Mouse (Mus musculus) lung, postnatal 36 days (tissue): ENCODE data around the gene Rpp25l.
"Not testable (repeated sequence)": the region's sequence is repeated elsewhere in the genome, so short reads cannot be mapped to it uniquely, and the experiment has no call there.

Source experiments
- DNase-seq: peaks from one replicate; pipeline ENCODE4 v3.0.0; 2022; ENCODE audit warnings: mixed read lengths

The Rpp25l gene

DNA sequence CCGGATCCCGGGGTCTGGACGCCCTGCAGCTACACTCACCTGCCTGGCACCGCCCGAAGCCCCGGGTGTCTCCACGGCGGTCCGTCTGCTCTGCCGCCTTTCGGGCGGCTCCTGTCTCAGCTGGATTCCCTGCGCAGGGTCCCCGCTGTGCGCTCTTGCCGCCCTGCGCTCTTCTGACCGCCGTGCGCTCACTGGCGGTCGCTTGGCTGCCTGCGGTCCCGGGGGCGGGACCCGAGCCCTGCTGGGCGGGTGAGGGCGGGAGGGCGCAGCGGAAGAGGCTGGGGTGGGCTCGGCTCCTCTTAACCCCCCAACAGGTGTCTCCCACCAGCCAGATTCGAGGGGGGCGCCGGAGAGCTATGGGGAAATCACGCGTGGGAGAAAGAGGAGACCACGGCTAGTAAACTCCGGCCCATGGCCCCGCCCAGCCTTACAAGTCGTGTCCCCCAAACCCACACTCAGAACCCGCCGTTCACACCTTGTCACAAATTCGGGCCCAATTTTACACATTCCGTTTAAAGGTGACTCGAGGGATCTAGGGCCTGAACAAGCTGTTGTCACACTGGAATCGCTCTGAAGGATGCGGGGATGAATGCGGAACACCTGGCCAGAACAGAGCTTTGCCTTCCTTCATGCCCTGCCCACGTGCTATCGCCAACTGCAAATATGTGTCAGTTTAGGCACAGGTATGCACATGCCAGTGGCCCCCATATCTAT is 17.9 kb upstream of the Rpp25l start, which contains the start of gene Arid3c:
Gene Arid3c, minus strand, starts transcription at position 91 of the 714 bp plus-strand sequence.
- DNase-seq, result no peak

GRCm38 (mm10) chr4:41726826-41727621 is 13.7 kb upstream of the Rpp25l start:
- DNase-seq, result no peak

DNA sequence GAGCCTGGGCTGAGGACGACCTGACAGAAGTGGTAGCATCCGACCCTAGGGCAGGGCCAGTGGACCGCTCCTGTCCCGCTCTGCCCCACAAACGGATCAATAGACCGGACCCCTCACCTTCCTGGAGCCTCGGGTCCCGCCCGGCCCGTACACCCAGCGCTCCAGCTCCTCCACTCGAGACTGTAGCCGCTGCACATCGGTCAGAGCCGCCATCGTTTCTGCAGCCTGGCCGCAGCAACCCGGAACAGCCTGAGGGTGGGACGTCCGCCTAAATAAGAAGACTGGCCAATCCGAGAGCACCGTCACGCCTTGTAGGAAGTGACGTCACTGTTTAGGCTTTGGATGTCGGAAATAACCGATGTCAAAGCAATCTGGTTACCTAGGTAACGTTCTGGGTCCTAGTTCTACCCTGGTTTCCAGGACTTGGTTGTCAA is 9.6 kb upstream of the Rpp25l start, which contains the start of gene Dctn3:
Gene Dctn3, minus strand, starts transcription at position 253 of the 434 bp plus-strand sequence.
- DNase-seq, result peak; percentile 97

- no peak for DNase-seq
Measured at GRCm38 (mm10) chr4:41716834-41717233, 3.5 kb upstream of the Rpp25l start.

DNA sequence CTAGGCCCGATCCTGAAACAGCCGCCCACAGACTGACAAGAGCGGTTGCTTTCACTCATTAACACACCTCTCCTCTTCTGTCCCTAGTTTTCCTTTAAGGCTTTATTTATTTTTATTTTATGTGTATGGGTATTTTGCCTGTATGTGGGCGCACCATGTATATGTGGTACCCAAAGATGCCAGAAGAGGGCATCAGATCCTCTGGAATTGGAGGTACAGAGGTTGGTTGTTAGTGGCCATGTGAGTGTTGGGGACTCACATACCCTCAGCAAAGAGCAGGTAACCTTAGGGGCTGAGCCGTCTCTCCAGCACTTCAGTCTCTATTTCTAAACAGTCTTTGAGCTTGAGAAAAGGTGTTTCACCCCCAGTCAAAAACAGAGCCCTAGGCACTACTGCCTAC is 2.3 kb upstream of the Rpp25l start:
- DNase-seq, result peak; percentile 72

DNA sequence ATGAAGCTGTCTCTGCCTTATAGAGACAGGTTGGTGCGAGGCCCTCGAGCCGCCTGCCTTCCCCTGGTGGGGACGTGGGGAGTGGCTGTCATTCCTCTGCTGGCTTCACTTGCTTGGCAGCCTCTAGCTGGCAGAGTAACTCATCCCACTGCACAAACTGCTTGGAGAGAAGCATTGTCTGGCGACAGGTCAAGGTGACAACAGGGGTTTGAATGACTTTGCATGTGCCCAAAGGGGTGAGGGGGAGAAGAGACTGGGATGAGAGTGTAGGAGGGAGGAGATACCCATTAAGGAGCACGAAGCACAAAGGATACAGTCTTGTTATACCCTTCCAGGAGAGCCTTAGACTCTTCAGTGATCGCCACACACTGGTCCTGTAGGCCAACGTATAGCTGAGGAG is 1.7 kb upstream of the Rpp25l start:
- DNase-seq, result no peak

DNA sequence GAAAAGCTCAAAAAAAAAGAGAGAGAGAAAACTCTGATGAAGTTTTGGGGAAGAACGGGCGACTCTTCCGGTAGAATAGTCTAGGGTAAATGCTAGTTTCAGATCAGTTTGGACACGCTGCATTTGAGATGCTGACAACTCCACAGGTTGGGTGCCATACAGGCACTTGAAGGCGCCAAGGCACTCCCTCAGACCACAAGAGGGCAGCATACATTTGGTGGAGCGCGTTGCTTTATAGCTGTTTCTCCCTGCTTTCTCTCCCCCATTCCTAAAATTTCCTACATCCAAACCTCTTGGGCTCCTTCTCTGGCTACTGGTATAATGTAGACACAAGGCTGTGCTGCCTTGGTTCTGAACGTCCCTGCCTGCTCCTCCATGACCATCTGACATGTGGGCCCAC is 942 bp upstream of the Rpp25l start:
- peak; percentile 84 for DNase-seq

DNA sequence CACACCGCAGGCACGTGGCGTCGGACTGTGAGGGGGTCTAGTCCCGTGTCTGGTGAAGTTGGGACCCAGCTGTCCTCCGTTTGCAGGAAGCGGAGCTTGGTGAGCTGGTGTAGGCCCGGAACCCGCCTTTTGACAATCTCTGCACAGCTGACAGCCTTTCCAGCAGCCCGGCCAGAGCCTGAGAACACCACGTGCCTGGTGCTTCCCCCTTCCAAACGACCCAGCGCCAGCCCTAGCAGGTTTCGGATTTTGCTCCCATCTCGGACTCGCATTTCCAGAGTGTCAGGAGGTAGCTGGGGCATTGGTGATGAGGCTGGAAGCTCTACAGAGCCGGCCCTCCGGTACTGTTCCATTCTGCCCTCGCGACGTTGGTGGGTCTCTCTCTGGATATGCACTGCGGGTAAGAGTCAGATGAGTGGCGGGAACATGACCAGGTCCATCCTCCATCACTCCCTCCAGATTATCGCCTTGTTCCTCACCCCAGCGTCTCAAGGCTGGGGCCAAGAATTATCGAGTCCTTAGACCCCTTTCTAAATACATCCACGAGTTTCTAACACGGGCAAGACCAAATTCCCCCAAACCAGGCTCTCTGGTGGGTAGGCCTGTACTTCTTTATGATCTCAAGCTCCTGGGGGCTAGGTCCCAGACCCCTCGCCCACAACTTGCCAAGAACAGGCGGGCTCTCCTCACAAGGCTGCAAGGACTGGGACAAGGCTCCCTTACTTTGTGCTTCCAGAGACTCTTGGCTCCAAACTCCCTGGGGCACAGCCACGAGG is 725 bp downstream of the Rpp25l start:
- no peak for DNase-seq

GRCm38 (mm10) chr4:41711705-41712375 is 1.5 kb downstream of the Rpp25l start:
- no peak for DNase-seq

GRCm38 (mm10) chr4:41710229-41710628 is 3.1 kb downstream of the Rpp25l start:
- no peak for DNase-seq

- DNase-seq, result peak; percentile 82
Measured at GRCm38 (mm10) chr4:41708192-41708745, 5.1 kb downstream of the Rpp25l start.

- DNase-seq, result peak; percentile 81
Measured at GRCm38 (mm10) chr4:41707011-41707535, 6.3 kb downstream of the Rpp25l start.

- no peak for DNase-seq
Measured at GRCm38 (mm10) chr4:41705922-41706754, 7.2 kb downstream of the Rpp25l start.

GRCm38 (mm10) chr4:41704651-41705050 is 8.7 kb downstream of the Rpp25l start:
- no peak for DNase-seq

DNA sequence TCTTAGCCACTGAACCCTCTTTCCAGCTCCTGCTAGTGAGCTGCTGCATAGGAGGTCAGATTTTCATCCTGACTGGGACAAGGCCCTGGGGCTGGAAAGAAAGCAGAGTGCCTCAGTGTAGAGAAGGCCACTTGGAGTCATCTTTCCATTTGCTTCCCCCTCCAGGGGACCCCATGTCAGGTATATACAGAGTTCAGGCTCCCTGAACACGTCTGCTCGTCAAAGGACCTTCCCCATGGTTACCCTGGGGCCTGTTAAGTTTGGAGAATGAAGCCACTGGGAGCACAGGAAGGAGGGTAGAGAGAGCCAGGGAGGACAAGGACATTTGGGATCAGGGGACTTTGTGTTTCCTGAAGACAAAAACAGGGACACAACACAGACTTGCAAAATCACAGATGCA is 11.1 kb downstream of the Rpp25l start:
- not testable (repeated sequence) for DNase-seq

DNA sequence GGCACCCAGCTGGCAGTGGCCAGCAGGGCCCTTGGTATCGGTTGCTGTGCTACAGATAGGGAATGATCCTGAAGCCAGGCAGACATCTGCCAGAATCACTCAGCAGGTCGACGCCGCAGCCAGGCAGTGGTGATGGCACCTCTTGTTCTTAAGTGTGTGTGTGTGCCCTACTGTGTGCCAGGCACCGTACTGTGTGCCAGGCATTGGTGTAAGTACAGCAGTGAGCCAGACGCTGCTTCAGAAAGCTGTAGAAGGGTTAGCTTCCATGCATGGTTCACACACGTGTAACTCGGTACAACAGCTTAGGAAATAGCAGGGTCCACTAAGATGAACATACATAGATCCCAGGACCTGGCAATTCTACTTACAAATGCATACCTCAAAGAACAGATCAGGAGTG is 13.1 kb downstream of the Rpp25l start:
- not testable (repeated sequence) for DNase-seq

DNA sequence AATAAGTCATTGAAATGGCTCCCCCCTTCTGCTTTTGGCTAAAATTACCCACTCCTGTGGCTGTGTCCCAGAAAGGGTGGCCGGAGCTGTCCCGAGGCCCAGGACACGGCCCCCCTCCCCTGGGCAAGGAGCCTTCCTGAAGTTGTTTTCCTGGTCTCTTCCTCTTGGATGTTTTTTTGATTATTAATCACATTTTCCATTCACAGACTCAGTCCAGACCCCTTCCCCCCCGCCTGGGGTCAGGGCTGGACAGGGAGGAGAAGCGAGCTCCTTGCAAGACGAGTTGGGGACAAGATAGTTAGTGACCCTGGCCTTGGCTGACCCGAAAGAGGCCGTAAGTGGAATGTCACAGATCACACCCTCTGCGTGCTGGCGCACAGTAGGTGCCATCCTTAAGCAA is 13.6 kb downstream of the Rpp25l start, which contains the start of gene Il11ra1:
Gene Il11ra1, plus strand, starts transcription at position 207 of the 400 bp plus-strand sequence.
- DNase-seq, result not testable (repeated sequence)

- not testable (repeated sequence) for DNase-seq
Measured at GRCm38 (mm10) chr4:41698421-41699016, 14.8 kb downstream of the Rpp25l start.

DNA sequence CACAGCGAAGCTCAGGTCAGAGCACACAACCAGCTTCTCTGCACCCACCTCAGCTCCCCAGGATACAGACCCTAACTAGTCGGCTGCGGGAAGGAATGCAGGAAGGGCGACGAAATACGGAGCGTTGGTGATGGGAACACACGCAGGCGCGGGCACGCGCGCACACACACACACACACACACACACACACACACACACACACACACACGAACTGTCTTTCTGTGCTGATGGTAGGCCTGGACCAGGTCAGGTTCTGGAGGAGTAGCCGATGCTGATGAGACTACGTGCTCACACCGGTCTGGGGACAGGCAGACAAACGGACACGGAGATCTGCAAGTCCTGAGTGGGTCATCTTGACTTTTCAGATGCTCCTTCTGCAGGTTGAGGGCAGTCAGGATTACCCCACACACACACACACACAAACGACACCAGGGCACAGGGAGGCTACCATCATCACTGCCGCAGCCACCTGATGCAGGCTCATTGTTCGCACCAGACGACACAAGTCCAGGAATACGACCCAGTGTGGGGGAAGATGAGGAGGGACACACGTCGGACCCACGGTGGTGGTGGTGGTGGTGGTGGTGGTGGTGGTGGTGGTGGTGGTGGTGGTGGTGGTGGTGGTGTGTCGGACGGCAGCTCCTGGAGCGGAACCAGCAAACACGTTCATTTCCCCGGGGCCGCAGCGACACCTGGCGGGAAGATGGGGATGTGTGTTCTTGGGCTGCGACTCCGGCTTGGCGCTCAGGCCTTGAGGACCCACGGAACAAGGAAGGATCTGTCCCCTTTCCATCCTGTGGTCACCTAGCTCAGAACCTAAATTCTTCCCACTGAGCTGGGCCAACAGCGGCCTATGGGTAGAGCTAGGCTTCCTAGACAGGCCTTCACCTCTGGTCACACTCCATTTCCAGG is 16.1 kb downstream of the Rpp25l start, which contains the start of gene Cntfr:
Gene Cntfr, minus strand, starts transcription at position 160 of the 912 bp plus-strand sequence.
- DNase-seq, result peak; percentile 90
